ENCODE assay signal across 12 mouse cellular contexts in the genomic region with DNA sequence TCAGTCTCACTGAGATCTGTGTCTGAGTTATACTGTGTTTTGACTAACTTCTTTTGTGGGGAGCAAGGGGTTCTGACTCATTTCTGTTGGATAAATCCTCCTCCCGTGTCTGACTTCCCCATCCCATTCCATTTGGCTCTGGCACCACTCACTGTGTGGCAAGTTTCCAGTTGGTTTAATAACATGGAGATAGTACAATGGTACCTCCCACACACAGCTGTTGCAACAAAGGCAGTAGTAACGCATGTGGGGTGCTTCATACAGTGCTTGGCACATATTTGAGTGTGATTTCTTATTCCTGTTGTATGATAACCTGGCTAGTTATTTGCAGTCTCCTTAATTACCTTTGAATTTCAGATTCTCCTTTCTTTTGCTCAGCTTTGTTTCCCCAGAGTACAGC. TPM values are rescaled to one million over a fixed set of nuclear protein-coding genes. Genes with fewer than 3 reads are reported as not detected.
DNase-seq lines count a peak whose midpoint lies in the region; TF ChIP-seq lines count a peak whose summit lies in the region.
"Had no signal": no experiment of that assay in that cellular context is flagged by ENCODE, and none has a peak within 500 bp of the region (broad histone marks: within the 10 kb centered on the region; RNA-seq: fewer than 3 reads in every experiment).

No protein-coding gene starts in this region.

- peak; percentile 90 for DNase-seq in heart, adult 11 months
- DNase-seq in heart, adult 8-10 months (ENCODE audit: low spot score) = no peak
- DNase-seq in right cerebral cortex, postnatal 10 days (ENCODE audit: low spot score in 2 of 2) = peak; percentile 39 to 42
- no peak for DNase-seq in right cerebral cortex, postnatal 4 days
- DNase-seq in layer of hippocampus, adult 2 months (ENCODE audit: low spot score in 2 of 2) = peak; percentile 75 to 81
- DNase-seq in telencephalon, adult 2 months (ENCODE audit: low read depth, low spot score) = peak; percentile 63
- no peak for DNase-seq in cerebellum, adult 9-10 months
- DNase-seq in cerebellum, postnatal 25 days = no peak
- DNase-seq: cerebellum, adult 11-12 months; lung, adult 2 months had no signal

- no peak overlapping the region for H3K27ac ChIP-seq in layer of hippocampus, adult 2 months
- H3K27ac ChIP-seq: embryonic facial prominence, embryonic 13.5 days; midbrain, embryonic 13.5 days had no signal

- no peak overlapping the region for H3K4me3 ChIP-seq in layer of hippocampus, adult 2 months
- H3K4me3 ChIP-seq: embryonic facial prominence, embryonic 13.5 days; midbrain, embryonic 13.5 days had no signal

- no peak for TF ChIP-seq CTCF in layer of hippocampus, adult 2 months (conservative IDR thresholded peaks at IDR 0.05)

RNA-seq across cellular contexts. Expression of a gene that starts 40.2 kb away (rescaled TPM):
- total RNA-seq in heart, adult 8-10 months (2022) = 1 to 10 TPM; 6.6 to 6.9 (median 6.7) TPM
- total RNA-seq in layer of hippocampus, adult 2 months (2021) = 10 to 100 TPM; 13.6 to 13.7 TPM

RNA-seq across cellular contexts. Expression of a gene that starts 57.6 kb away (rescaled TPM):
- total RNA-seq in heart, adult 8-10 months (2022) = 1 to 10 TPM; 5.5 to 6.7 (median 6.3) TPM
- 10 to 100 TPM; 12.5 TPM for total RNA-seq in layer of hippocampus, adult 2 months (2021)

Comparison
In these comparisons a context has a peak if more than half of its experiments do, and no peak if none do; other contexts are left out.
1. DNase-seq: peak in heart, adult 11 months (single experiment), right cerebral cortex, postnatal 10 days (2 of 2), layer of hippocampus, adult 2 months (2 of 2) and telencephalon, adult 2 months (single experiment); none in heart, adult 8-10 months (single experiment), right cerebral cortex, postnatal 4 days (single experiment), cerebellum, adult 9-10 months (single experiment) and cerebellum, postnatal 25 days (0 of 2).